Mouse (Mus musculus): ENCODE results near the gene Nepro. TPM values are rescaled to one million over a fixed set of nuclear protein-coding genes. Genes with fewer than 3 reads are reported as not detected.
A peak's percentile ranks its signal among the peaks of the same experiment; 100 is the strongest.

Nepro gene
- 7.9 and 8.8 TPM in 2 replicates for polyA plus RNA-seq (2014; fragmentation: Nextera tagmentation; extraction: Ambion mirVana)

GRCm38 (mm10) chr16:44724083-44724787, at the start of gene Nepro:
Gene Nepro, plus strand, starts transcription at chr16:44724301.
- H3K4me2 ChIP-seq (ENCODE audit: low read depth, low read length): peak within 1 kb of the TSS; percentile 67
- WGBS: under 1% methylated on average over 48 of the region's 64 CpGs

GRCm38 (mm10) chr16:44676357-44676756, 47.7 kb upstream of the Nepro start:
- no peaks in the 10 kb centered on the region for H3K27me3 ChIP-seq (replicated peaks; ENCODE audit: control insufficient read depth, insufficient read depth, low read length)

More at GRCm38 (mm10) chr16:44724083-44724787, at the start of gene Nepro:
- DNase-seq (ENCODE audit: low spot score): peak; percentile 95
- Histone ChIP-seq H3K4me1 (ENCODE audit: control insufficient read depth, insufficient read depth, low read length) (peaks cover 15% of the 10 kb centered on the region; the same call in 1 of the 2 replicates), H3K9ac (ENCODE audit: low read depth, low read length) (peak within 1 kb of the TSS; percentile 93), H3K27me3 (replicated peaks; ENCODE audit: control insufficient read depth, insufficient read depth, low read length) (no peaks in the 10 kb centered on the region), H3K27ac (replicated peaks; ENCODE audit: low read depth, low read length) (peak within 1 kb of the TSS; percentile 92), H3K36me3 (ENCODE audit: control insufficient read depth, insufficient read depth, low read length) (peaks cover 19% of the 10 kb centered on the region), H3K9me3 (ENCODE audit: control insufficient read depth, low read length) (no peaks in the 10 kb centered on the region), H3K4me3 (ENCODE audit: low read depth, low read length) (peak within 1 kb of the TSS; percentile 84)
- peak; percentile 97 for ATAC-seq (ENCODE audit: low read depth)

GRCm38 (mm10) chr16:44679082-44679481, 45.0 kb upstream of the Nepro start:
- ATAC-seq (ENCODE audit: low read depth): peak; percentile 60
- Histone ChIP-seq H3K9ac (ENCODE audit: low read depth, low read length) (0 out of 2 replicates have a peak overlapping the region, but pooled peaks have one; percentile 30), H3K4me1 (ENCODE audit: control insufficient read depth, insufficient read depth, low read length) (peaks cover 33% of the 10 kb centered on the region), H3K36me3 (ENCODE audit: control insufficient read depth, insufficient read depth, low read length) (no peaks in the 10 kb centered on the region), H3K4me2 (ENCODE audit: low read depth, low read length) (peak overlapping the region; percentile 15), H3K27ac (replicated peaks; ENCODE audit: low read depth, low read length) (peak overlapping the region; percentile 81), H3K9me3 (ENCODE audit: control insufficient read depth, low read length) (peaks cover 5% of the 10 kb centered on the region; the same call in 1 of the 2 replicates), H3K4me3 (ENCODE audit: low read depth, low read length) (no peak overlapping the region), H3K27me3 (replicated peaks; ENCODE audit: control insufficient read depth, insufficient read depth, low read length) (no peaks in the 10 kb centered on the region)
- WGBS: 41% methylated on average over 8 of the region's 8 CpGs
- no peak for DNase-seq (ENCODE audit: low spot score)

More at GRCm38 (mm10) chr16:44676357-44676756, 47.7 kb upstream of the Nepro start:
- Histone ChIP-seq H3K9ac (ENCODE audit: low read depth, low read length) (no peak overlapping the region), H3K36me3 (ENCODE audit: control insufficient read depth, insufficient read depth, low read length) (no peaks in the 10 kb centered on the region), H3K4me1 (ENCODE audit: control insufficient read depth, insufficient read depth, low read length) (peaks cover 51% of the 10 kb centered on the region), H3K4me2 (ENCODE audit: low read depth, low read length) (no peak overlapping the region), H3K27ac (replicated peaks; ENCODE audit: low read depth, low read length) (peak overlapping the region; percentile 67), H3K4me3 (ENCODE audit: low read depth, low read length) (no peak overlapping the region), H3K9me3 (ENCODE audit: control insufficient read depth, low read length) (no peaks in the 10 kb centered on the region)
- DNase-seq (ENCODE audit: low spot score) (peak; percentile 80), ATAC-seq (ENCODE audit: low read depth) (peak; percentile 21; the same call in 1 of the 2 replicates)
- whole genome bisulfite sequencing: 65% methylated on average over 2 of the region's 2 CpGs

GRCm38 (mm10) chr16:44679503-44679971, 44.6 kb upstream of the Nepro start:
- peaks cover 5% of the 10 kb centered on the region; the same call in 1 of the 2 replicates for H3K9me3 ChIP-seq (ENCODE audit: control insufficient read depth, low read length)
- 26% methylated on average over 8 of the region's 8 CpGs for WGBS

GRCm38 (mm10) chr16:44680756-44681498, 43.2 kb upstream of the Nepro start:
- Histone ChIP-seq H3K36me3 (ENCODE audit: control insufficient read depth, insufficient read depth, low read length) (no peaks in the 10 kb centered on the region), H3K9me3 (ENCODE audit: control insufficient read depth, low read length) (peaks cover 5% of the 10 kb centered on the region; the same call in 1 of the 2 replicates), H3K9ac (ENCODE audit: low read depth, low read length) (no peak overlapping the region), H3K27ac (replicated peaks; ENCODE audit: low read depth, low read length) (peak overlapping the region; percentile 81), H3K4me3 (ENCODE audit: low read depth, low read length) (no peak overlapping the region), H3K27me3 (replicated peaks; ENCODE audit: control insufficient read depth, insufficient read depth, low read length) (no peaks in the 10 kb centered on the region), H3K4me1 (ENCODE audit: control insufficient read depth, insufficient read depth, low read length) (peaks cover 44% of the 10 kb centered on the region), H3K4me2 (ENCODE audit: low read depth, low read length) (no peak overlapping the region)
- DNase-seq (ENCODE audit: low spot score) (peak; percentile 74), ATAC-seq (ENCODE audit: low read depth) (peak; percentile 31; the same call in 1 of the 2 replicates)
- 55% methylated on average over 9 of the region's 9 CpGs for whole genome bisulfite sequencing

More at GRCm38 (mm10) chr16:44679503-44679971, 44.6 kb upstream of the Nepro start:
- Histone ChIP-seq H3K4me3 (ENCODE audit: low read depth, low read length) (no peak overlapping the region), H3K36me3 (ENCODE audit: control insufficient read depth, insufficient read depth, low read length) (no peaks in the 10 kb centered on the region), H3K9ac (ENCODE audit: low read depth, low read length) (0 out of 2 replicates have a peak overlapping the region, but pooled peaks have one; percentile 30), H3K4me2 (ENCODE audit: low read depth, low read length) (peak overlapping the region; percentile 15; the same call in 1 of the 2 replicates), H3K4me1 (ENCODE audit: control insufficient read depth, insufficient read depth, low read length) (peaks cover 36% of the 10 kb centered on the region), H3K27me3 (replicated peaks; ENCODE audit: control insufficient read depth, insufficient read depth, low read length) (no peaks in the 10 kb centered on the region), H3K27ac (replicated peaks; ENCODE audit: low read depth, low read length) (peak overlapping the region; percentile 81)
- peak; percentile 83 for DNase-seq (ENCODE audit: low spot score)
- ATAC-seq (ENCODE audit: low read depth): peak; percentile 75

GRCm38 (mm10) chr16:44684646-44685045, 39.5 kb upstream of the Nepro start:
- Histone ChIP-seq H3K9ac (ENCODE audit: low read depth, low read length) (no peak overlapping the region), H3K27ac (replicated peaks; ENCODE audit: low read depth, low read length) (no peak overlapping the region; the same call in 1 of the 2 replicates), H3K9me3 (ENCODE audit: control insufficient read depth, low read length) (peaks cover 5% of the 10 kb centered on the region; the same call in 1 of the 2 replicates), H3K27me3 (replicated peaks; ENCODE audit: control insufficient read depth, insufficient read depth, low read length) (no peaks in the 10 kb centered on the region), H3K4me1 (ENCODE audit: control insufficient read depth, insufficient read depth, low read length) (peaks cover 53% of the 10 kb centered on the region), H3K4me3 (ENCODE audit: low read depth, low read length) (no peak overlapping the region), H3K4me2 (ENCODE audit: low read depth, low read length) (no peak overlapping the region), H3K36me3 (ENCODE audit: control insufficient read depth, insufficient read depth, low read length) (no peaks in the 10 kb centered on the region)
- WGBS: 60% methylated on average over 7 of the region's 7 CpGs
- no peak for DNase-seq (ENCODE audit: low spot score)
- no peak for ATAC-seq (ENCODE audit: low read depth)

GRCm38 (mm10) chr16:44685401-44685800, 38.7 kb upstream of the Nepro start:
- H3K4me3 ChIP-seq (ENCODE audit: low read depth, low read length): no peak overlapping the region
- DNase-seq (ENCODE audit: low spot score) (no peak), ATAC-seq (ENCODE audit: low read depth) (no peak)
- H3K36me3 ChIP-seq (ENCODE audit: control insufficient read depth, insufficient read depth, low read length): no peaks in the 10 kb centered on the region
- no peak overlapping the region for H3K27ac ChIP-seq (replicated peaks; ENCODE audit: low read depth, low read length)
- H3K9me3 ChIP-seq (ENCODE audit: control insufficient read depth, low read length): peaks cover 5% of the 10 kb centered on the region; the same call in 1 of the 2 replicates
- H3K4me1 ChIP-seq (ENCODE audit: control insufficient read depth, insufficient read depth, low read length): peaks cover 45% of the 10 kb centered on the region
- 75% methylated on average over 7 of the region's 7 CpGs for WGBS
- H3K4me2 ChIP-seq (ENCODE audit: low read depth, low read length): no peak overlapping the region
- no peaks in the 10 kb centered on the region for H3K27me3 ChIP-seq (replicated peaks; ENCODE audit: control insufficient read depth, insufficient read depth, low read length)
- no peak overlapping the region for H3K9ac ChIP-seq (ENCODE audit: low read depth, low read length)

All from embryonic facial prominence, embryonic 14.5 days (tissue).